Mouse (Mus musculus): ENCODE measurements around the gene Shmt1.

Gene Shmt1

DNA sequence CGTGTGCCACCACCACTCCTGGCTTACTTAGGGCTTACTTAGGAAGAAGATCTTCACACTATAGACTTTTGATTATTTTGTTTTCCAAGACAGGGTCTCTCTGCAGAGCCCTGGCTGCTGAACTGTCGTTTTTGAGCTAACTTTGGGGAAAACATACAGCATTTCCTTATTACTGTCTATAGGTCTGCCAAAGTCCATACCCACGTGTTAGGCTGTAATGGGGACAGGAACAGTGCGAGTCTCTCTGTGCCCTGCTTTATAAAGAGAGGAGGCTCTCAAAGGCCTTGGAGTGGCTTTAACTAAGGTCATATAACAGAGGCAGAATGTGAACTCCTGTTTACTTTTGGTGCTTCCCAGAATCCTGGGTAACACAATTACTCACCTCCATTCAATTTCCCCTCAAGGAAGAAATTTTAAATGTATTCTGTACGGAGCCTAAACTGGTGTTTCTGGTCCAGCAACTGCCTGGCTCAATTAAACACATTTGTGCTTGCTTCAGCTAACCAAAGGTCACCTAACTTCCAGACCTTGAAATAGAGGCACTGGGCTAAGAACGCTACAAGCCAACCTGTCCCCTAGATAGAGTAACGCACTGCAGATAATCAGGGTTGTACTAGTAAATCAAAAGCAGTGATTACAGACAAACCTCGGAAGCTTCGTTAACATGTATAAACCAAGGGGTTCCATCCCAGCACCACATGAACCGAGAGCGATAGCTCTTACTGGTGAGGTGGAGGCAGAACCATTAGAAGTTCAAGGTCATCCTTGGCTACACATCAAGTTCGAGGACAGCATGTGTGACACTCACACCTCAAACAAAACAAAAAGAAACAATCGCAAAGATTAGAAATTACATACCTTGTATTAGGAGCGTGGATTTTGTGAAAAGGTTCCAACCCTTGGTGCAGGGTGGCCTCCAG is 1.2 kb downstream of the Shmt1 start:
- no peak for TF ChIP-seq GATA4 (IDR thresholded peaks at IDR 0.05; ENCODE audit: insufficient replicate concordance, low read length)

DNA sequence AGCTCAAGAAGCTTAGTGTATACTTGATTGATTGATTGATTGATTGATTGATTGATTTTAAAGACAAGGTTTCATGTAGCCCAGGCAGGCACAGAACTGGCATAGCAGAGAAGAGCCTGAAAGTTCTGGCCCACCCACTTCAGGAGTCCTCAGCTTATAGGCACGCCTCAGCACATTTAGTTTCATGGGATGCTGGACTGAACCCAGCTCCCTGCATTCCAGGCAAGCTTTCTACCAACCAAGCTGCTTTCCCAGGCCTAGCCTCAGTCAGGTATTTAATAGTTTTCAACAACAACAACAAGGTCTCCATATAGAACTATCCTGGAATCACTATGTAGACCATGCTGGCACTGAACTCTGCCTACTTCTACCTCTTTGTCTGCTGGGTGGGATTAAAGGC is 2.0 kb downstream of the Shmt1 start:
- no peak for TF ChIP-seq GATA4 (IDR thresholded peaks at IDR 0.05; ENCODE audit: insufficient replicate concordance, low read length)

DNA sequence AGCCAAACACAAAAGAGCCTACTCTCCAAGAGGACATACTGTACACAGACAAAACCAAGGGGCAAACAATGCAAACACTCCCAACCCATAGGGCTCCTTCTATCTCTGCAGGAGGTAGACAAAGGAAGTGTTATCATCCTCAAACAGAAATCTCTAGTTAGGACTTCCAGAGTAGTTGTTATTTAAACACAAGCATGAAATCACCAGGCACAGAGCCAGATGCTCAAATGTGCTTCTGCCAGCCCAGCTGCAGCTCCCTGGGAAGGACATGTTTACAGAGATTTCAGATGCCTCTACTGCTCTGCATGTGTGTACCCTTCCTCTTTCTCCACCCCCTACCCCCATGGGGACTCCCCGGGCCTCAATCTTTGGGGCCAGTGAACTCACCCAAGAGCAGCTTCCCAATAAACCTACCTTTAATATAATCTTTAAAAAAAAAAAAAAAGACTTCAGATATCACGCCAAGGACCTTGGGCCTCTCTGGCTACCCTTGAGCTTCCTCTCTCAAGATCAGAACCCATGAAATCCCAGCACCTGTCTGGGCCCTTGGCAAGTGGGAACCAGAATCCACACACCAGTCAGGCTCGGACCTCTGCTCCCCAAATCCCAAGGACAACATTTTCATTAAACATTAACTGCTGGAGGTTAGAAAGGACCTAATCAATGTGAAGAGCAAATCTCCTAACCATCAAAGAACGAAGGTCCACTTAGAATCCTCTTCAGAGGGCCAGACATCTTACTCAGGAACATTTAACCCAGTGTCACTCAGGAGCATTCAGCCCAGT is 3.0 kb downstream of the Shmt1 start:
- TF ChIP-seq GATA4 (IDR thresholded peaks at IDR 0.05; ENCODE audit: insufficient replicate concordance, low read length): no peak

DNA sequence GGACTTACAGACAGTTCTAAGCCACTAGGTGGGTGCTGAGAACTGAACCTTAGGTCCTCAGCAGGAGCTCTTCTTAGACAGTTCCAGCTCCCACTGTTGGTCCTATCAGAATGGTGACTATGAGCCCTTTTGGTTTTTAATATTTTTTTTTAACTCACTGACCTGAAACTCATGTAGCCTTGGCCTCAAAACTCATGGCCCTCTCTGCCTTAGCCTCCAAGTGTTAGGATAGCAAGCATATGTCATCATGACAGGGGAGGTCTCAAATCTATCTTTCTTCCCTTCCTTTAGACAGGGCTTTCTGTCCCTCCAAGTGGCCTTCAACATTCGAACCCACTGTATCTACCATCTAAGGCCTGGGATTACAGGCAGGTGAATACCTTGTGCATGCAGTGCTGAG is 10.6 kb downstream of the Shmt1 start:
- TF ChIP-seq GATA4 (IDR thresholded peaks at IDR 0.05; ENCODE audit: insufficient replicate concordance, low read length): no peak

DNA sequence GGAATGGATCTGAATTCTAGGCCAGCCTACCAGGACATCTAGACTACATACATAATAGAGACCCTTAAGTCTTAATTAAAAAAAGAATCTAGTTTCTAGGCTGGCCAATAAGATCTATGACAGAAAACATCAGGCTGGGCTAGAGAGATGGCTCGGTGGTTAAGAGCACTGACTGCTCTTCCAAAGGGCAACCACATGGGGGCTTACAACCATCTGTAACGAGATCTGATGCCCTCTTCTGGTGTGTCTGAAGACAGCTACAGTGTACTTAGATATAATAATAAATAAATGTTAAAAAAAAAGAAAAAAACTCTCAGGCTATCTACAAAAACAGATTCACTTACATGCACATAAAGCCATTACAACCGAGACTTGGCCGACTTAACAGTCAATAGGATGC is 11.5 kb downstream of the Shmt1 start:
- TF ChIP-seq GATA4 (IDR thresholded peaks at IDR 0.05; ENCODE audit: insufficient replicate concordance, low read length): no peak

DNA sequence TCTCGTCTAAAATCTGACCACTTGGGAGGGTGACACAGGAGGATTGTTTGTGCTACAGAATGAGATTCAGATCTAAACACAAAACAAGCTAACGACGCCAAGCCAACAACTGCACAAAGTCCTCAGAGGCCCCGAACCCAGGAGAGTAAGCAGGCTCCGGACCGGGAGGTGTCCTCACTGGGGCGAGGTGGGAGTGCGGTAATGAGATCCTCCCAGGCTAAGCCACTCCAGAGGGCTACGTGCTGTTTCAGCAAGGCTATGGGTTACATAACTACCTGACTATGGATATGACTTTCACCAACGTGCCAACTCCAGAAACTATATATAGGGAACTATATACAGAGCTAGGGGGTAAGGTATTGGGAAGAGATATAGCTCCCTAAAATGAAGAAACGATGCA is 15.2 kb downstream of the Shmt1 start:
- no peak for TF ChIP-seq GATA4 (IDR thresholded peaks at IDR 0.05; ENCODE audit: insufficient replicate concordance, low read length)

DNA sequence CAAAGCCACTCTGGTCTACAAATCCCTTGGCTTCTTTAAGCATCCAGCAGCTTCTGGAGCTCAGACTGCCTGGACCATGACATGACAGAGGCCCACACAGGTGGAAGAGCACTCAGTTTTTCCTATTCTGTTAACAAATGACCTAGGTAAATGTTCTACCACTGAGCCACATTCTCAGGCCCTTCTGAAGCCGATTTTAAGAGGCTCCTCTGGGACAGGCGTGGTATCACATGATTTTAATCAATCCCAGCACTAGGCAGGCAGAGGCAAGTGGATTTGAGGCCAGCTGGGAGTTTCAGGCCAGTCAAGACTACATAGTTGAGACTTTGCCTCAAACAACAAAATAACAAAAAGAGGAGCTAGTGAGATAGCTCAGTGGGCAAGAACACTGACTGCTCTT is 21.0 kb downstream of the Shmt1 start:
- no peak for TF ChIP-seq GATA4 (IDR thresholded peaks at IDR 0.05; ENCODE audit: insufficient replicate concordance, low read length)

DNA sequence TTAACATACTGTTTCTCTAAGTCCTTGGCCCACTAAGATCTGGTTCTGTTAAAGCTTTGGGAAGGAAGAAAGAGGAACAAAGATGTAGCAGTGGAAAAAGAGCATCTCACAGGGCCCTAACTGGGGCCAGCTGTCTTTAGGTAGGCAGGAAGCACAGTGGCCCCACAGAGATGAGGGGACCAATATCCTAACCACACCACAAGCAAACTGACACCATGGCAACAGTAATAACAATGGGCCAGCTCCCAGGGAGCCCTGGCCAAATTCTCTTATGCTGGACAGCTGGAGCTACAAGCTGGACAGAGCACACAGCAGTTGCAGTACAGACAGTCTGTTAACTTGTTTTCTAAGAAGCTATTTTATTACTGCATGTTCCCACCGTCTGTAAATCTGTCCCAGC is 23.9 kb downstream of the Shmt1 start:
- TF ChIP-seq GATA4 (IDR thresholded peaks at IDR 0.05; ENCODE audit: insufficient replicate concordance, low read length): no peak

DNA sequence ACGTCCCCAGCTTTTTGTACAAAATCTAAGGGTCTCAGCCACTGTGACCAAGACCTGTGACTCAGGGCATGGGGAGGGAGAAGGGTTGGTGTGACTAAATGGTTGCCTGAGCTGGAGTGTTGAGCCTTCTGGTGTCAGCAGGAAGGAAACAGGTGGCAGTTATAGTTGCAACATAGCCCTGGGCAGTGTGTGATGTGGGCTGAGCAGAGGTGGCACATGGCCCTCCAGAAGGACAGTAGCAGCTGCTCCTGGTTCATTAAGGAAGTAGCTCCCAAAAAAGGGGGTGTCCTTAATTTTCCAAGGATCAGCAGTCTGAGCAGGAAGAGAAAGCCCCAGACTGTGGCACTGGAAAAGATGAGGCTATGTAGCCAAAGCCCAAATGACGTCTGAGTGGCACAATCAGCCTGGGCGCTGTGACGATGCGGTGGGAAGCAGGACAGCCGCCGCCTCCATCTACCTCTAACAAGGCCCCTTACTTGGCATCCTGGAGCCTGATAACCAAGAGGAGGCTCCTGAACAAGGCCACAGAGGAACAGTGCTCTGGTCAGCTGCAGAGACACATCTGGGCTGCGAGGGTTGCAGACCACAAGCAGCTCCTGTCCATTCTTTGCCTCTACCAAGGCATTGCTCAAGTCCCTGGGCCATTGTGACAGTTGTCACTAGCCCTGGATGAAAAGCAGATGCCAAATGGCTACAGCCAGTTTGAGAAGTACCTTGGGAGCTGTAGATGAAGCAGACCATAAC is 27.2 kb downstream of the Shmt1 start:
- TF ChIP-seq GATA4 (IDR thresholded peaks at IDR 0.05; ENCODE audit: insufficient replicate concordance, low read length): no peak

DNA sequence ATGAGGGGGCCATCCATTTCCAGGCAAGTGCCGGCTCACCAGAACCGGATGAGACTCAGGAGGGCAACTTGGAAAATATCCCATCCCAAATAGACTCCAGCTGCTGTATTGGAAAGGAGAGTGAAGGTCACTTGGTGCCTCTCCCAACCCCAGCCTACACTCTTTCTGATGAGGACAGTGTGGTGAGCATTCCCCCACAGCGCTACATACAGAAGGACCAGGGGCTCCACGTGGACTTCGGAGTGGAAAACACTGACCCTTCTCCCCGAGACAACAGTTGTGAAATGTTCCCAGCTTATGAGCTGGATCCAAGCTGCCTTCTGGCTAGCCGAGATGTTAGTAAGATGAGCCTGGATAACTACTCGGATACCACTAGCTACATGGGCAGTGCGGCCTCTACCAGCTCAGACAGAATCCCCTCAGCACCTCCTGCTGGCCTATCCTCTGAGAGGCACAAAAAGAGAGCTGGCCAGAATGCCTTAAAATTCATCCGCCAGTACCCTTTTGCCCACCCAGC is 31.8 kb downstream of the Shmt1 start:
- no peak for TF ChIP-seq GATA4 (IDR thresholded peaks at IDR 0.05; ENCODE audit: insufficient replicate concordance, low read length)

DNA sequence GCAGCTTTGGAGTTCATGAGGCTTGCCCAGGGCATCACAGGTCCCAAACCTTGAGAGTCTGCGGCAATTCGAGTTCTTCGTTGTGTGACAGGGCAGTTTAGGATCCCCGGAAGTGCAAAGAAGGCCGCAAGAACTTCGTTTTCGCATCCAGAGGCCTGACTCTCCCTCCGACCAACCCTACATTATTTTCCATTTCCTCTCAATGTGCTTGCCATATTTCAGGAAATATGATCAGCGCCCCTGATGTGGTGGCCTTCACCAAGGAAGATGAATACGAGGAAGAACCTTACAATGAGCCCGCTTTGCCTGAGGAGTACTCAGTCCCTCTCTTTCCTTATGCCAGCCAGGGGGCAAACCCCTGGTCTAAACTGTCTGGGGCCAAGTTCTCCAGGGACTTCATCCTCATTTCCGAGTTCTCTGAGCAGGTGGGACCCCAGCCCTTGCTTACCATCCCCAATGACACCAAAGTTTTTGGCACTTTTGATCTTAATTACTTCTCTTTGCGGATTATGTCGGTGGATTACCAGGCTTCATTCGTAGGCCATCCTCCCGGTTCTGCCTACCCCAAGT is 33.6 kb downstream of the Shmt1 start:
- no peak for TF ChIP-seq GATA4 (IDR thresholded peaks at IDR 0.05; ENCODE audit: insufficient replicate concordance, low read length)

DNA sequence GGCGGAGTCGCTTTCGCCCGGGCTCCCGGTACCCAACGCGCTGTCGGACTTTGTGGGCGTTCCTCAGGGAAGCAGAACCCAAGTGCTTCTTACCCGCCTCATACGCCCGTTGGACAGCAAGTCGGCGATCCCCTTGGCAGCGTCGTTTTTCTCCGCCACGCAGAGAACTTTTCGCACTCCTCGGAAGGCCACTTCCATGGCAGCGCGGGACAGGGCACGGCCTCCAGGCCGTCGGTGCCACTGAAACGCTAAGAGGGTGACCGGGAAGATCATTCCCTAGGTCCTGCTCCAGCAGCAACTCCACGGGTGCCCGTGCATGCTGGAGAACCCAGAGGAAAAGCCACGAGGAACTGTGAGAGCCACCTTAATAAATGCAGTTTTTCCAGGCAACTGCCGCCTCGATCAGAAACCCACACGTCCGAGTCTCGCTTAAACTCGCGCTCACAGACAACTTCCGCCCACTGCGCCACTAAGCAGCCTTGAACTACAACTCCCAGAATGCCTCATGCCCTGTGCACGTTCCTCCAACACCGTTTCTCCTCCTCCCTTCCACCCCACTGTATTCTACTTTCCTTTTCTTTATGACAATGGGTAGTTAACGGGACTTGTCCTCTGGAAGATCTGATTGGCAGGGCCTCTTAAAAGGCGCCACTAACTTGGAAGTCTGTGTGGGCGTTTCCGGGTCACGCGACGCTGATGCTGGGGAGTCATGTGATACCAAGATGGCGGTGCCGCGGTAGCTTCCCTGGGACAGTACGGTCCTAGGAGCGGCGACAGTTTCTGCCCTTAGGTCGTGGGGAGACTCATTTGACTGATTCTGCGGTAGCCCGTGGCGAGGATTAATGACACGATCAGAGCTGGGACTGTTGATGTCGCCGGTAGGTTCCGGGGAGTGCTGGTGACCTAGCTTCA is 34.4 kb downstream of the Shmt1 start, which contains the start of the genes Top3a and Smcr8:
TSS of gene Top3a (minus strand) at position 537 of the 912 bp plus-strand sequence.
TSS of gene Smcr8 (plus strand) at position 696 of the 912 bp plus-strand sequence.
- peak; percentile 46; the same call in 1 of the 2 replicates for TF ChIP-seq GATA4 (IDR thresholded peaks at IDR 0.05; ENCODE audit: insufficient replicate concordance, low read length)

DNA sequence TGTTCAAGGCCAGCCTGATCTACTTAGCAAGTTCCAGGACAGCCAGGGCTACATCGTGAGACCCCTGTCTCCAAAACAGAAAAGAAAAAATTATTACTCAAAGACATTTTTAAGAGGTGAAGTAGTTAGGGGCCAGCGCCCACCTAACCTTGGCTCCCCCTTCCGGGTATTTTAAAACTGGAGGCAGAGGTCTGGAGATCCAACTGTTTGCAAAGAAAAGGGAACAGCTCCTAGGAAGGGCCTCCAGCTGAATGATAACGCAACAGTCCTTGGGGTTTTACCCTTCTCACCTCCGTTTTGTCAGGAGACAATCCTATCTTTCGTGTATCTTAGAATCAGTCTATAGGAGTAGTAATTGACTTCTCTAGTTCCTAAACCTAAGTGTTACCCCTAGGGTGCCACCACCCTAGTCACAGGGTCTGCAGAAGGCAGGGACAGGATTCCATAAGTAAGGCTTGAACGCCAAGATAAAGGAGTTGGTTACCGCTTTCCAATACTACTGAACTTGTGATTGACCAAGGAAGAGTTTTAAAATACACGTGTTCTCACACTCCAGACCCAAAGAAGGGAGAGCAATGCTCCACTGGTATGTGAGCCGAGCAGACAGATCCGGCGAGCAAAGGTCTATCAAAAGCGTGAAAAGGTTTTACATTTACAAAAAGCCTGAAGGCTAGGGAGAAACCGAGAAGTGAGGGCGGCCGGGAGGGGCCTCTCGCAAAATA is 35.2 kb downstream of the Shmt1 start:
- TF ChIP-seq GATA4 (IDR thresholded peaks at IDR 0.05; ENCODE audit: insufficient replicate concordance, low read length): no peak
